Mouse (Mus musculus): ENCODE measurements at regions not wholly inside any gene's neighbourhood (a gene's known extent, or its start where the extent isn't known, plus 50 kb on each side); places are given as distances from the start of the nearest gene placed in this dataset.

DNA sequence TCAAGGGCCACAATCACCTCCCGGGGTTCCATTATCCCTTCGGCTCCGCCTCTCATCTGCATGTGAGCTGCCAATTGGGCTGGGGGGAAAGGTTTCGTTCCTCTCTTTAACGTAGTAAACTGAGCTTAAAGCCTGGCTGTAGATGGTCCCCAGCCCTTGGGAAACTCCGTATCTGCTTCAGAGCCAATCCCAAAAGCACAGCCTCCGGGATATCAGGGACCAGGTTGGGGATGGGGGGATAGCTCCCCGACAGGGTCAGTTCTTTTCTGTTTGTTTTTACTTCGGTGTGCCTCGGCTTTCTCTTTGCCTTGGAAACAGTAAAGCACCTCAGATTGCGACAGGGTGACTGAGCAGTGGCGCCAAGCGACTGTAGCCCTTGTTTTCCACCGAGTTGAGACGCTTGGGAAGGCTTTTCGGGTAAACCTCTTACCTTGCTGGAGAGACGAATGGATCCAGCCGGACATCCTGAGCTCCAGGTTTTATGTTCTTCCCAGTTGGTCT lies 64.5 kb downstream of the Tfap2c start:
- no peak for DNase-seq (ENCODE audit: low spot score in 2 of 2)
- Histone ChIP-seq H3K4me3 (peak overlapping the region; percentile 17; the same call in 1 of the 2 replicates), H3K27ac (no peak overlapping the region)
- no peak for TF ChIP-seq CTCF (conservative IDR thresholded peaks at IDR 0.05)

DNA sequence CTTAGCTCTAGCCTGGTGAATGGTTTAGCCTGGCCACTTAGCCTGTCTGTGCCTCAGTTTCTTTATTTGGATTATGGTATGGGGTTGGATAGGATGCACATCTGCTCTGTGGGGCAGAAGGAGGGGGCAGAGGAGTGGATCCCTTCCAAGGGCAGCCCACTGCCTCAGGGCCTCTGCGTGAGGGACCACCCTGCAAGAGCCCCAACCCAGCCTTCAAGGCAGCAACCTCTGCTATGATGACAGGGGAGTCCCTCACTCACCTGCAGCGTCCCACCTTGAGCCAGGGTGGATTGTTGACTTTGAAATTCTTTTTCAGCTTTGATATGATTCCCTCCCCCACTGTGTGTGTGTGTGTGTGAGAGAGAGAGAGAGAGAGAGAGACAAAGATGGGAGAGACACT lies 65.8 kb downstream of the Tfap2c start:
- H3K4me3 ChIP-seq = no peak overlapping the region
- no peak for TF ChIP-seq CTCF (conservative IDR thresholded peaks at IDR 0.05)
- no peak for DNase-seq (ENCODE audit: low spot score in 2 of 2)
- no peak overlapping the region for H3K27ac ChIP-seq

DNA sequence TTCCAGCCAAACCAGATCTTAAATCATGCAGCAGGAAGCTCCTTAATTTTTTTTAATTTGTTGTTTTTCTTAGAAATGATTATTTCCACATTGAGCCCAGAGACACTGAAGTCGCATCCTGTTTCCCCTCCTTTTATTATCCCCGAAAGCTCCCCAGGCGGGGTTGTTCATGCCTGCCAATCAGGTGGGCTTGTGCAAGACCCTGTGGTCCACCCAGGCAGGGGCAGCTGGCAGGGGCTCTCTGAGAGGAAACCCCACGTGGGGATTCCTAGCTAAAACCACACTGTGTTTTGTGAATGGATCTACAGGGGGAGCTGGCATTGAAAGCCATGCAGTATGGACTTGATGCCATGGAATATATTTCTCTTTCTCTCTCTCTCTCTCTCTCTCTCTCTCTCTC lies 66.2 kb downstream of the Tfap2c start:
- DNase-seq (ENCODE audit: low spot score in 2 of 2) = no peak
- no peak for TF ChIP-seq CTCF (conservative IDR thresholded peaks at IDR 0.05)
- Histone ChIP-seq H3K4me3 (no peak overlapping the region), H3K27ac (no peak overlapping the region)

DNA sequence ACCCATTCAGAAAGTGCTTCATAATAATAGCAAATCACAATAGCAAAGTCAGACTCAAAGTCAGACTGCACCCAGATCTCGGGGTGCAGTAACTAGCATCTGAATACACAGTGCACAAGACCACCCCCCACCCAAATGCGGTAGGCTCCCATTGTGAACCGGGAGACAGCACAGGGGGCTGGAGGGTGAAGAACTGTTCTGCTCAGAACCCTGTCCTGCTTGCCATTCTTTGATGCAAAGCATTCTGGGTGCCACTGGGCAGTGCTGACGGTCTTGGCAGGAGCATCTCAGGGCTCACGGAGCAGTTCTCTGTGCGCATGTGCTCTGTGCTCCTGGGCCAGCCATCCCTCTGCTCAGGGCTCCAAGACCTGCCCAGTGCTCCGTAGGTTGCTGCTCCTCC lies 69.8 kb downstream of the Tfap2c start:
- Histone ChIP-seq H3K27ac (no peak overlapping the region), H3K4me3 (no peak overlapping the region)
- TF ChIP-seq CTCF (conservative IDR thresholded peaks at IDR 0.05) = no peak
- no peak for DNase-seq (ENCODE audit: low spot score in 2 of 2)

DNA sequence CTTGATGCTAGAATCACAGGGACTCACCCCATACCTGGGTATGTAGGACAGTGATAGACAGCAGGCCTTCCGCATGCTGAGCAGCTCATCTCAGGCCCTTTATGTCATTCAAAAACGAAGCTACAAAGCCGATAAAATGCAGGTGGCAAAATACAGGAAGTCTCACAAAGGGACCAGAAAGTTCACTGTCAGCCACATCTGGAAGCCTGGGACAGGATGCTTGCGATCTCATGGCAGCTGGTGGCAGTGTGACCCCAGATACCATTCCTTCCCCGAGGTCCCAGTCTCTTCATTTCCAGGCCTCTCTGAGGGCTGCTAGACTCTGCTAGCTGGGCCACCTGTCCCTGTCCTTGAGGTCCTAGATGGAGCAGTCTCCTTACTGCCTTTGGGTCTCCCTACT lies 70.6 kb downstream of the Tfap2c start:
- TF ChIP-seq CTCF (conservative IDR thresholded peaks at IDR 0.05) = no peak
- DNase-seq (ENCODE audit: low spot score in 2 of 2) = no peak
- H3K27ac ChIP-seq = no peak overlapping the region
- H3K4me3 ChIP-seq = no peak overlapping the region

DNA sequence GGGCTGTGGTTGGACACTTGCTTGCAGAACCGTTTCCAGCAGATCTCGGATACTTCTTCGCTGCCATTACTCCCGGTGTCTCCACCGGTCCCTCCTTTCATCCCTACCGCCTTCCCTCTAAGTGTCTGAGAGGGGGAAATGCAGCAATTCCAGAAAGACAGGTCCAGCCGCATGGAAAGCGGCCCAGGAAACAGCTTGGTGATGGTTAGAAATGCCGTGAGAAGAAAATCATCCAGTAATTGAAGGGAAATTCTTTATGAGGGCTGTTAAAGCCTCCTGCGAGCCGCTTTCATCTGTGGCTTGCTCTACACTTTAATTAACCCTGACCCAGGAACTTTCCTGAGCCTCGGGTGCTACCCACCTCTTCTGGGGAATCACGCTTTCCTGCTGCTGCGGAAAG lies 74.3 kb downstream of the Tfap2c start:
- DNase-seq (ENCODE audit: low spot score in 2 of 2) = no peak
- H3K4me3 ChIP-seq = no peak overlapping the region
- no peak for TF ChIP-seq CTCF (conservative IDR thresholded peaks at IDR 0.05)
- H3K27ac ChIP-seq = no peak overlapping the region

DNA sequence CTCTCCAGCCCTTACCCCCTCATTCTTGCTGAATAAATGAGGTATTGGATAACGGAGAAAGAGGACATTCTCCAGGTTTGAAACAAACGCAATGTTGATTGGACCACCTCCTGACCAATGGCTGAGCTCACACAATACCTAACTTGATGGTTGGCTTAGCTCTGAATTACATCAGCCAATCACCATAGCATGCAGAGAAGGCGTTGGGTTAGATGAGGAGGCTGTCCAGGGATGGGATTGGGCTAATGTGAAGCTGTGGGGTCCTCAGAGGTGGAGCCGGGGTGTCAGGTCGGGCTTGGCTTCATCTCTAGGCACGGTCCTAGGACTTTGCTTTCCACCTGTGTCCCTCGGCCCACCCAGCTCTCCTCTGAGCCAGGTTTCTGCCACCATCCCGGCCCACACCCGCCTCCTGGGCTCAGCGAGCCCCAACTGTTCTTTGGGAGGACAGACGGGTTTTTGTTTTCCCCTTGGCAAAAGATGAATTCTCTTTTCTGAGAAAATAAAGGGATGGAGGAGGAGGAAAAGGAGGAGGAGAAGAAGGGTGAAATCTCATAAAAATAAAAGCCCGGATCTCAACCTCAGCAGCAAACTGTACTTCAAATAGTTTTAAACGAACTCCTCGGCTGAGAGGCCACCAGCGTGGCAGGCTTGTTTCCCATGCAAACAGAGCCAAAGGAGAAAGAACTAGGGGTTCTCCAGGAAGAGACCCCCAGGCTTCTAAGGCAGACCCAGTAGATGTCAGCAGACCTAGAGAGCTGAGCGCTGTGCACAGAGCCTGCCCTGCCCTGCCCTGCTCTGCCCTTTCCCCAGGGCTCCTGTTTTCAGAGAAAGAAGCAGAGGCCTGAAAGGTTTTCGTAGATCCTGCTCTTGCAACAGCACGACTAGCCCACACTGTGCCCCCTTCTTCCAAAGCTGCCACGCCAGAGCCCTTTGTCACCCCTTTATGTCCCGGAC lies 78.2 kb downstream of the Tfap2c start:
- DNase-seq (ENCODE audit: low spot score in 2 of 2) = no peak
- Histone ChIP-seq H3K4me3 (no peak overlapping the region), H3K27ac (no peak overlapping the region)

DNA sequence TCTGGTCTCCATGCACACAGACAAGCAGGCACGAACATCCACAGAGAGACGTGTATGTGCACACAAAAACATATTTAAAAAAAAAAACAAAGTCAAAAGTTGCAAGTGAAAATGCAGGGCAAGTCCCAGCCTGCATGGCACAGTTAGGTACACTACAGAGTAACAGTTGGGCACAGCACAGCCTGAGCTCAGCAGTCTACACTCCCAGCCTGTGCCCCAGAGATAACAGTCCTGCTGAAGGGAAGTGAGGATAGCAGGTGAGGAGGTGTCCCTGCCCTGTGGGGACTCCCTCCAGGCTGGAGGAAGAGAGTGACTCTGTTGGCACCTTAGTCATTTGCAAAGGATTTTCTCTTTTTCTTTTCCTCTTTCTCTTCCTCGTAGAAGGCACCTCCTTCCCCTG lies 80.9 kb downstream of the Tfap2c start:
- Histone ChIP-seq H3K4me3 (no peak overlapping the region), H3K27ac (no peak overlapping the region)
- no peak for TF ChIP-seq CTCF (conservative IDR thresholded peaks at IDR 0.05)
- no peak for DNase-seq (ENCODE audit: low spot score in 2 of 2)

More for the DNA sequence above, 78.2 kb downstream of the Tfap2c start:
- no peak for TF ChIP-seq CTCF (conservative IDR thresholded peaks at IDR 0.05)

DNA sequence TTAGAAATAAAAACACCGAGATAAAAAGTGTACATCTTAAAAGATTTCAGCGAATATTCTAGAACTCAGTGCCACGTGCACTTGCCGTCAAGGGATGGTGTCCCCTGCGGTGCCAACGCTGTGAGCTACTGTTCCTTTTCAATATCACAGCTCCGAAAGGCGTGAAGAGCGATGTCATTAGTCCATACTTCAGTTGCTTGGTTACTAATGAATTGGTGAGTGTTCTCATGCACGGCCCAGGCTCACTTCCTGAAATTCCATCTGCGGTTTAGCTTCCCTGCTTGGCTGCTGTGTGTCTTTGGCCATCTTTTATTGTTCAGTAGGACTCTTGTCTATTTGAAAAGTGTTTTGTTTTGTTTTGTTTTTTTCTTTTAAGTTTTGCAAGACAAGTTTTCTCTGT lies 93.2 kb downstream of the Tfap2c start:
- H3K27ac ChIP-seq = no peak overlapping the region
- no peak overlapping the region for H3K4me3 ChIP-seq
- no peak for TF ChIP-seq CTCF (conservative IDR thresholded peaks at IDR 0.05)
- peak in 1 of 2 experiments; percentile 14 for DNase-seq (ENCODE audit: low spot score in 2 of 2)

DNA sequence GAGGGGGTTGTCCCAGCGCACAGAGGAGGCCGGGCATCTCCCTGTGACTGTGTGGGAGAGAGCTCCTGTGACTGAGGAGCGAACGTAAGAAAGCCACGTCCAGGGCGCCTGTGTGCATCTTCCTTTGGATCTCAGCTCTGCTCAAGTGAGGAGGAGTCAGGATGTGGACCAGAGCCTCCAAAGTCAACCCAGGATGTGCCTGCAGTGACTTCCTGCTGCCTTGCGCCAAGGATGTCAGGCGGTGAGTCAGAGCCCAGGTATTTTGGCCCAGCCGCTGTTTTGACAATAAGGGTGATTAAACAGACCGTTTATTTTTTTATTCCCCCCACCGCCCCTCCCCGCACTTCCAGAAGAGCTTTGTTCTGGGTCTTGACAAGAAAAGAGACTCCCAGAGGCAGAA lies 94.5 kb downstream of the Tfap2c start:
- no peak for DNase-seq (ENCODE audit: low spot score in 2 of 2)
- no peak for TF ChIP-seq CTCF (conservative IDR thresholded peaks at IDR 0.05)
- no peak overlapping the region for H3K4me3 ChIP-seq
- H3K27ac ChIP-seq = no peak overlapping the region

DNA sequence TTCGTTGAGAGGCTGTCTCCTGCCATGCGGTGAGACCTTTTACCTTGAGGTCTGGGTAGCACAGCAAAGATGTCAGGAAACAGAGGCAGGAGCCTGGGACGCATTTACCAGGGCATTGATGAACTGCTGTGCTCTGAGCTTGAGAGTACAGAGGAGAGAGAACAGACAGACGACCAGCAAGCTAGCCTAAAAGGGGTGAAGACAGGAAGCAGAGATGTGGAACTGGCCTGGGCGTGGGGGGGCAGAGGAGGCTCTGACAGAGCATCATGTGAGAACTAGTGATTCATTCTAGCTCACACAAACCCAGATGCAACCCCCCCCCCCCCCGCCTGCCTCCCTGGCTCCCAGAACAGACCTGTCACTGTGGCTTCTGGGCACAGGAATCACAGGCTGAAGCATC lies 95.1 kb downstream of the Tfap2c start:
- H3K27ac ChIP-seq = no peak overlapping the region
- TF ChIP-seq CTCF (conservative IDR thresholded peaks at IDR 0.05) = no peak
- H3K4me3 ChIP-seq = no peak overlapping the region
- no peak for DNase-seq (ENCODE audit: low spot score in 2 of 2)

DNA sequence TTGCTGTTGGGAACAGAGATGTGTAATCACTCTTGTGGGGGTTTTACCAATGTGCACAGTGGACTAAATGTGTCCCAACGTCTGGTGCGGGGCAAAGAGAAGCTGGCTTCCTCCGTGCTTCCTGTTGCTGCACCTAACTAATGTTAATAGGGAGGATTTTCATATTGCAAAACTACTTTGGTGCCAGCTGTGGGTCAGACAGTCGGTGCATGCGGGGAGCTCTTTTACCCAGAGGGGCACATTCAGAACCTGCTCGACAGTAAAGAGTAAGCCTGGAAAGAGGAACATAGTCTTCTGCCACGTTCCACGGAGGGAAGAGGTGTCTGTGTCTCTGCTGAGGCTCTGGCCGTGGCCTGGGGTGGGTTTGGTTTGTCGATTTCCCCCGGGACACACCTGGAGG lies 98.7 kb downstream of the Tfap2c start:
- Histone ChIP-seq H3K4me3 (no peak overlapping the region), H3K27ac (no peak overlapping the region)
- TF ChIP-seq CTCF (conservative IDR thresholded peaks at IDR 0.05) = no peak
- no peak for DNase-seq (ENCODE audit: low spot score in 2 of 2)

DNA sequence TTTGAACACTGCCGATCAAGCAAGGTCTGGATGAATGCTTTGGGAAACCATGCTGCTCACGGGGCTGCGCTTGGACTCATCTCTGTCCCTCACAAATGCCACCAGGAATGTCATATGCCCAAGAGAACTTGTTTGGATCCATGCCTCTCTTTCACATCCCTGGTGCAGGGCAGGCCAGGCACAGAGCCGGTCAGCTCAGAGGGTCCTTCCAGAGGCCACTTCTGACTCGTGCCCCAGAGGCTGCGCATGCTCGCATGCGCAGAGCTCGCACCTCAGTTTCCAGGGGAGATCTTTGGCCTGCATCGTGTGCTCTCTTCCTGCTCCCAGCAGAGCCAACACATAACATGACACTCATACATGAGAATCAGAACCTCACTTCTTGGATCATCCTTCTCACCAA lies 111.1 kb downstream of the Tfap2c start:
- Histone ChIP-seq H3K4me3 (no peak overlapping the region), H3K27ac (no peak overlapping the region)
- no peak for DNase-seq (ENCODE audit: low spot score in 2 of 2)
- TF ChIP-seq CTCF (conservative IDR thresholded peaks at IDR 0.05) = no peak

DNA sequence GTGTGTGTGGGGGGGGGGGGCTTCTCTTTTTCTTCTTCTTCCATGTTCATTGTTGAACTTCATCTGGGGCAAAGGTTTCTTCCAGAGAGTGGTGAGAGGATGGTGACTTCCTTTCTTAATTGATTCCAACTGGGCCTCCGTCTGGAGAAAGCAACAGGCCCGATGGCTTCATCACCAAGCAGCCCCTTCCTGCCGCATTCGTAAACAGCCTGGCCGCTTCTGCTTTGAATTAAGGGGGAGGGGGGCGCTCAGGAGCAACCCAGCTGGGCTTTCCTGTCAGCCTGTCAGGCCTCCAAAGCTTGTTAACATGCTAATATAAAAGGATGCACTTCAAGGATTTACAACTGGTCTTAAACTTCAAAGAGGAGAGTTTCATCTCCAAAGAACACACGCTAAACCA lies 111.5 kb downstream of the Tfap2c start:
- no peak overlapping the region for H3K27ac ChIP-seq
- DNase-seq (ENCODE audit: low spot score in 2 of 2) = no peak
- TF ChIP-seq CTCF (conservative IDR thresholded peaks at IDR 0.05) = no peak
- H3K4me3 ChIP-seq = no peak overlapping the region

Data from layer of hippocampus, adult 2 months (tissue).